Mouse (Mus musculus) lung, embryonic 14.5 days (tissue): Measurements from ENCODE around the gene Sh3pxd2a. TPM values are rescaled to one million over a fixed set of nuclear protein-coding genes. Genes with fewer than 3 reads are reported as not detected.
A peak's percentile ranks its signal among the peaks of the same experiment; 100 is the strongest.

Experiments
- ATAC-seq: fragments of 200-750 bp; cut with Nextera tagmentation; 2 replicates; pipeline ENCODE4 v1.8.0; 2017; ENCODE audit warnings: mild to moderate bottlenecking, moderate TSS enrichment, moderate library complexity; ENCODE audit not compliant: insufficient read depth
- DNase-seq: peaks from one replicate; pipeline ENCODE4 v3.0.0-alpha.2; 2015
- H3K27ac ChIP-seq: fragments of 300-500 bp; sonication (generic); 2 replicates; pipeline ENCODE4 v1.5.1; 2014; ENCODE audit warnings: low read depth, mild to moderate bottlenecking, moderate library complexity
- H3K27me3 ChIP-seq: fragments of 300-500 bp; sonication (generic); 2 replicates; pipeline ENCODE4 v1.6.1; 2014; ENCODE audit warnings: low read length, control low read depth; ENCODE audit not compliant: insufficient read depth
- H3K36me3 ChIP-seq: fragments of 300-500 bp; sonication (generic); 2 replicates; pipeline ENCODE4 v1.6.1; 2014; ENCODE audit warnings: control low read depth; ENCODE audit not compliant: insufficient read depth
- H3K4me1 ChIP-seq: fragments of 300-500 bp; sonication (generic); 2 replicates; pipeline ENCODE4 v1.6.1; 2014; ENCODE audit warnings: antibody characterized with exemption, control low read depth; ENCODE audit not compliant: insufficient read depth
- H3K4me2 ChIP-seq: fragments of 300-500 bp; sonication (generic); 2 replicates; pipeline ENCODE4 v1.6.1; 2014; ENCODE audit warnings: mild to moderate bottlenecking
- H3K4me3 ChIP-seq: fragments of 300-500 bp; sonication (generic); 2 replicates; pipeline ENCODE4 v1.5.1; 2014; ENCODE audit warnings: low read depth, low read length
- H3K9ac ChIP-seq: fragments of 300-500 bp; sonication (generic); 2 replicates; pipeline ENCODE4 v1.6.1; 2014
- H3K9me3 ChIP-seq: fragments of 300-500 bp; sonication (generic); 2 replicates; pipeline ENCODE4 v1.6.1; 2016; ENCODE audit warnings: low read depth, low read length, control low read depth
- CTCF ChIP-seq: IDR thresholded peaks from 2 replicates; pipeline ENCODE4 v1.5.1; 2016; ENCODE audit warnings: antibody characterized with exemption, low read depth
- WGBS: fragments of 180-500 bp; shearing (Covaris S2); extraction: QIAGEN DNeasy Blood & Tissue Kit; methylation state at CpG from one replicate; pipeline ENCODE4 v1.1.7; 2014; 5-methylcytosine and 5-hydroxymethylcytosine counted together
- polyA plus RNA-seq: library from polyadenylated mRNA; unstranded; fragments of >200 nt; fragmentation: Nextera tagmentation; extraction: Ambion mirVana; gene quantifications from 2 replicates; pipeline ENCODE4 v1.2.1, GENCODE M21; 2014

The Sh3pxd2a gene
- polyA plus RNA-seq, 1 experiment from 2014 or later, result 12.0 TPM

- H3K9me3 ChIP-seq, result no peaks in the 10 kb centered on the region
- ATAC-seq (no peak), DNase-seq (no peak)
- 42% methylated on average over 7 of the region's 7 CpGs for WGBS
- no peak for TF ChIP-seq CTCF
- H3K9ac ChIP-seq, result no peak overlapping the region
- H3K27ac ChIP-seq, result no peak overlapping the region
- H3K4me3 ChIP-seq, result no peak overlapping the region
- H3K36me3 ChIP-seq, result no peaks in the 10 kb centered on the region
- no peak overlapping the region for H3K4me2 ChIP-seq
- H3K27me3 ChIP-seq, result no peaks in the 10 kb centered on the region
- peaks cover 49% of the 10 kb centered on the region for H3K4me1 ChIP-seq
Observed at GRCm38 (mm10) chr19:47452211-47452610, 12.0 kb downstream of the Sh3pxd2a start.

GRCm38 (mm10) chr19:47451476-47452113, 12.6 kb downstream of the Sh3pxd2a start:
- Histone ChIP-seq H3K9me3 (no peaks in the 10 kb centered on the region), H3K36me3 (no peaks in the 10 kb centered on the region), H3K4me3 (no peak overlapping the region), H3K4me2 (no peak overlapping the region), H3K27ac (no peak overlapping the region), H3K27me3 (no peaks in the 10 kb centered on the region), H3K4me1 (peaks cover 55% of the 10 kb centered on the region), H3K9ac (no peak overlapping the region)
- ATAC-seq, result no peak
- TF ChIP-seq CTCF, result no peak
- WGBS, result 69% methylated on average over 10 of the region's 10 CpGs
- no peak for DNase-seq

GRCm38 (mm10) chr19:47450261-47451137, 13.7 kb downstream of the Sh3pxd2a start:
- no peaks in the 10 kb centered on the region for H3K9me3 ChIP-seq
- no peaks in the 10 kb centered on the region for H3K36me3 ChIP-seq
- H3K27me3 ChIP-seq, result no peaks in the 10 kb centered on the region
- peaks cover 66% of the 10 kb centered on the region for H3K4me1 ChIP-seq
- no peak overlapping the region for H3K9ac ChIP-seq
- TF ChIP-seq CTCF, result no peak
- DNase-seq (no peak), ATAC-seq (no peak)
- H3K4me2 ChIP-seq, result no peak overlapping the region
- 0 out of 2 replicates have a peak overlapping the region, but pooled peaks have one; percentile 12 for H3K27ac ChIP-seq
- WGBS, result 41% methylated on average over 8 of the region's 8 CpGs
- H3K4me3 ChIP-seq, result no peak overlapping the region

- Histone ChIP-seq H3K9me3 (no peaks in the 10 kb centered on the region), H3K36me3 (no peaks in the 10 kb centered on the region), H3K27me3 (no peaks in the 10 kb centered on the region), H3K27ac (0 out of 2 replicates have a peak overlapping the region, but pooled peaks have one; percentile 12), H3K4me2 (no peak overlapping the region), H3K4me3 (no peak overlapping the region), H3K4me1 (peaks cover 75% of the 10 kb centered on the region), H3K9ac (no peak overlapping the region)
- no peak for TF ChIP-seq CTCF
- ATAC-seq (no peak), DNase-seq (no peak)
- WGBS, result 44% methylated on average over 4 of the region's 4 CpGs
Observed at GRCm38 (mm10) chr19:47449513-47450227, 14.5 kb downstream of the Sh3pxd2a start.

GRCm38 (mm10) chr19:47448618-47449151, 15.5 kb downstream of the Sh3pxd2a start:
- H3K27ac ChIP-seq, result 0 out of 2 replicates have a peak overlapping the region, but pooled peaks have one; percentile 4
- no peak for DNase-seq
- WGBS, result 53% methylated on average over 14 of the region's 14 CpGs
- no peak overlapping the region; the same call in 1 of the 2 replicates for H3K9ac ChIP-seq
- no peaks in the 10 kb centered on the region for H3K27me3 ChIP-seq
- no peak for ATAC-seq
- H3K4me3 ChIP-seq, result no peak overlapping the region
- peaks cover 79% of the 10 kb centered on the region for H3K4me1 ChIP-seq
- H3K36me3 ChIP-seq, result no peaks in the 10 kb centered on the region
- H3K4me2 ChIP-seq, result no peak overlapping the region
- no peaks in the 10 kb centered on the region for H3K9me3 ChIP-seq
- TF ChIP-seq CTCF, result no peak

- peak; percentile 21; the same call in 1 of the 2 replicates for ATAC-seq
- Histone ChIP-seq H3K27ac (no peak overlapping the region), H3K36me3 (no peaks in the 10 kb centered on the region), H3K9me3 (no peaks in the 10 kb centered on the region), H3K4me2 (peak overlapping the region; percentile 32), H3K4me3 (no peak overlapping the region), H3K9ac (no peak overlapping the region), H3K27me3 (no peaks in the 10 kb centered on the region), H3K4me1 (peaks cover 87% of the 10 kb centered on the region)
- TF ChIP-seq CTCF, result no peak
- 25% methylated on average over 9 of the region's 9 CpGs for WGBS
- DNase-seq, result peak; percentile 83
Observed at GRCm38 (mm10) chr19:47446841-47447365, 17.3 kb downstream of the Sh3pxd2a start.
